Mouse (Mus musculus) myocyte (in vitro differentiated cells): ENCODE data around the gene Gabpb1.

ENCODE experiments used
- CEBPB ChIP-seq: IDR thresholded peaks from 2 replicates; pipeline ENCODE4 v1.6.1; 2011; ENCODE audit warnings: mild to moderate bottlenecking, moderate library complexity; ENCODE audit not compliant: poor library complexity, insufficient read depth, severe bottlenecking
- E2F4 ChIP-seq: IDR thresholded peaks from one replicate; pipeline ENCODE4 v1.6.1; 2011; ENCODE audit warnings: mild to moderate bottlenecking, control low read depth, moderate library complexity; ENCODE audit not compliant: insufficient read depth
- MAX ChIP-seq: IDR thresholded peaks from one replicate; pipeline ENCODE4 v1.6.1; 2011; ENCODE audit warnings: low read depth, mild to moderate bottlenecking, control low read depth
- MYOD1 ChIP-seq, 3 experiments: IDR thresholded peaks; one replicate each; pipeline ENCODE4 v1.6.1; 2011; ENCODE audit warnings: control low read depth in 2 of 3, low read depth in 2 of 3, mild to moderate bottlenecking in 2 of 3, moderate library complexity in 1 of 3; ENCODE audit not compliant: insufficient read length in 2 of 3, control insufficient read depth in 1 of 3
- POLR2A ChIP-seq: IDR thresholded peaks from one replicate; pipeline ENCODE4 v1.6.1; 2011; ENCODE audit warnings: low read depth, mild to moderate bottlenecking, control low read depth, moderate library complexity; ENCODE audit not compliant: insufficient read length
- POLR2AphosphoS2 ChIP-seq: IDR thresholded peaks from one replicate; pipeline ENCODE4 v1.6.1; 2011; ENCODE audit warnings: low read depth, control low read depth; ENCODE audit not compliant: insufficient read length
- TCF3 ChIP-seq: IDR thresholded peaks from one replicate; pipeline ENCODE4 v1.6.1; 2011; ENCODE audit warnings: low read depth, control low read depth; ENCODE audit not compliant: insufficient read length
- USF1 ChIP-seq: IDR thresholded peaks from one replicate; pipeline ENCODE4 v1.6.1; 2011; ENCODE audit warnings: low read depth, mild to moderate bottlenecking, control low read depth, moderate library complexity

DNA sequence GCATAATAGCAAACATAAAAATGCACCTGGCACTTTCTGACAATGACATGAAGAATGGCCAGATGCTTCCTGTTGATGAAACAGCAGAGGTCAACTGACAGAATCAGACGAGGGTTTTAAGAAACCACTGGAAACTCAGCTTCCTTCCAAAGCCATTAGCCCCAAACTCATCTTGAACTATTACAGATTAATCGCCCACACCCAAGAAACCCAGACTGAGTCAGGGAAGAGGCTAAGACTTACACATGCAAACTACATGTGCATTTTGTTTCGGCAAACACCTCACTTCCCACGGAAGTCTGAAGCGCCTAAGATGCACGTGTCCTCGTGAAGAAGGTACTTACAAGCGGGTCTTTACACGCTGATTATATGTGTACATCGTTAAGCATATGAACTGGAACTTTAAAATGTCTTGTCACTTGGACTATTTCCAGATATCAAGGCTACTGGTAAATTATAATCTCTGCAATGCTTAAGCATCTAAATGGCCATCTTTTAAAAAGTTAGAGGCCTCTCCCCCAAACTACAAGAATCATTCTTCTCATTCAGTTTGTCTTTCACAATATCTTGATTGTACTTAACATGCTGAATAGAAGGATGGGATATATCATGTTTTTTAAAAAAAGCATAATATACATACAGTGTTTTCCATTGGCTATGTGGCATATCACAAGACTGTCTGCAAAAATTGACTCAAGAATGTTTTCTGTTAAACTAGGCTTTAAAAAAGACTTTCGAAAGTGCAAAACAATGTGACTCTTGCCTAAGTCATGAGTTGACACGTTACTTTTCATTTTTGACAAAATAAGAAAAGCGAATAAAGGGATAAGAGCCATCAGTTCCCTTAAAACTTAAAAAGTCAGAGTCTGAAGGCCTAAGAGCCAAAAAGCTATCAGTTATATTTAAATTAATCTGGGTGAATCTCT lies 2.6 kb downstream of the Gabpb1 start:
- TF ChIP-seq POLR2A, result no peak
- TF ChIP-seq TCF3, result no peak
- peak; percentile 30 for TF ChIP-seq POLR2AphosphoS2
- TF ChIP-seq MYOD1 (IDR thresholded peaks at IDR 0.05; ENCODE audit: control insufficient read depth in 1 of 3, insufficient read length in 2 of 3, low read depth in 2 of 3), result no peak
- TF ChIP-seq MAX, result no peak
- no peak for TF ChIP-seq E2F4
- TF ChIP-seq USF1, result no peak
- TF ChIP-seq CEBPB, result no peak
